27 mouse cellular contexts compared by ENCODE assay signal in the genomic region with DNA sequence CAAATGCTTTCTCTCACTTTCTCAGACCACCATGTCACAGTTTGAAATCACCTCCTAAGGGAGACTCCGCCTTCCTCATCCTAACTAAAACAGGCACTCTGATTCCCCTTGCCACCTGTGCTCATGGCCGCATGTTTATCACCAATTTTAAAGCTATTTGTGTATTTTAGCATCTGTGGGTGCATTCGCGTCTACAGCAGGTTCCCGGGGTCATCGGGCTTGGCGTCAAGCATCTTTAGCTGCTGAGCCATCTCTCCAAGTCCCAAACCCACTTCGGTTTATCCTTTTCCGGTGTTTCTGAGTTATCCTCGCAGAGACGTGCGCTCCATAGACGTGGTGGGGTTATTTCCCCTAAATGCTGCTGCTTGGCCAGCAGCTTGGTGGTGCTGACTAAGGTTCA.
"Had no signal": no experiment of that assay in that cellular context is flagged by ENCODE, and none has a peak within 500 bp of the region (broad histone marks: within the 10 kb centered on the region; RNA-seq: fewer than 3 reads in every experiment).

No protein-coding gene starts in this region.

- DNase-seq: cerebellum, adult 2 months; cerebellum, adult 8-10 months; cerebellum, adult 9-10 months; cerebellum, adult 9-11 months; cerebellum, postnatal 10 days; cerebellum, postnatal 14 days; cerebellum, postnatal 25 days; cerebellum, postnatal 36 days; embryo, embryonic 11 days; forebrain, postnatal 0 days; gastrocnemius, adult 2 months; gastrocnemius, postnatal 10 days; gastrocnemius, postnatal 14 days; gastrocnemius, postnatal 25 days; gastrocnemius, postnatal 36 days; heart, adult 18-20 months had no signal

- H3K4me2 ChIP-seq: embryonic facial prominence, embryonic 12.5 days; embryonic facial prominence, embryonic 13.5 days; embryonic facial prominence, embryonic 15.5 days; forebrain, embryonic 12.5 days; forebrain, embryonic 13.5 days; forebrain, embryonic 15.5 days had no signal

- H3K4me3 ChIP-seq: embryonic facial prominence, embryonic 10.5 days; embryonic facial prominence, embryonic 12.5 days; embryonic facial prominence, embryonic 13.5 days; embryonic facial prominence, embryonic 15.5 days; erythroblast, embryonic 14.5 days; forebrain, embryonic 10.5 days; forebrain, embryonic 12.5 days; forebrain, embryonic 13.5 days; forebrain, embryonic 15.5 days; gastrocnemius, adult 2 months had no signal

- H3K27me3 ChIP-seq: embryonic facial prominence, embryonic 12.5 days; embryonic facial prominence, embryonic 13.5 days; embryonic facial prominence, embryonic 15.5 days; forebrain, embryonic 12.5 days; forebrain, embryonic 13.5 days; forebrain, embryonic 15.5 days had no signal

- ATAC-seq: forebrain, embryonic 13.5 days; forebrain, embryonic 14.5 days; forebrain, embryonic 15.5 days; forebrain, embryonic 16.5 days; forebrain, postnatal 0 days had no signal

- H3K9me3 ChIP-seq: embryonic facial prominence, embryonic 10.5 days; embryonic facial prominence, embryonic 12.5 days; embryonic facial prominence, embryonic 13.5 days; embryonic facial prominence, embryonic 15.5 days; forebrain, embryonic 10.5 days; forebrain, embryonic 12.5 days; forebrain, embryonic 13.5 days; forebrain, embryonic 15.5 days had no signal

- H3K36me3 ChIP-seq: embryonic facial prominence, embryonic 10.5 days; embryonic facial prominence, embryonic 12.5 days; embryonic facial prominence, embryonic 13.5 days; embryonic facial prominence, embryonic 15.5 days; forebrain, embryonic 10.5 days; forebrain, embryonic 12.5 days; forebrain, embryonic 15.5 days had no signal

- H3K9ac ChIP-seq: embryonic facial prominence, embryonic 12.5 days; embryonic facial prominence, embryonic 13.5 days; embryonic facial prominence, embryonic 15.5 days; forebrain, embryonic 12.5 days; forebrain, embryonic 13.5 days; forebrain, embryonic 15.5 days; forebrain, postnatal 0 days had no signal

- H3K27ac ChIP-seq: embryonic facial prominence, embryonic 10.5 days; embryonic facial prominence, embryonic 12.5 days; embryonic facial prominence, embryonic 13.5 days; embryonic facial prominence, embryonic 15.5 days; forebrain, embryonic 10.5 days; forebrain, embryonic 12.5 days; forebrain, embryonic 13.5 days; forebrain, embryonic 15.5 days; gastrocnemius, adult 2 months had no signal

- H3K4me1 ChIP-seq: embryonic facial prominence, embryonic 12.5 days; embryonic facial prominence, embryonic 13.5 days; embryonic facial prominence, embryonic 15.5 days; forebrain, embryonic 12.5 days; forebrain, embryonic 13.5 days; forebrain, embryonic 15.5 days had no signal
